Mouse (Mus musculus) lung, embryonic 14.5 days (tissue): ENCODE measurements around the gene Prkab1. TPM values are rescaled to one million over a fixed set of nuclear protein-coding genes. Genes with fewer than 3 reads are reported as not detected.

Experiments used
- ATAC-seq: fragments of 200-750 bp; cut with Nextera tagmentation; 2 replicates; pipeline ENCODE4 v1.8.0; 2017; ENCODE audit warnings: mild to moderate bottlenecking, moderate TSS enrichment, moderate library complexity; ENCODE audit not compliant: insufficient read depth
- DNase-seq: peaks from one replicate; pipeline ENCODE4 v3.0.0-alpha.2; 2015
- H3K27ac ChIP-seq: fragments of 300-500 bp; sonication (generic); 2 replicates; pipeline ENCODE4 v1.5.1; 2014; ENCODE audit warnings: low read depth, mild to moderate bottlenecking, moderate library complexity
- H3K27me3 ChIP-seq: fragments of 300-500 bp; sonication (generic); 2 replicates; pipeline ENCODE4 v1.6.1; 2014; ENCODE audit warnings: low read length, control low read depth; ENCODE audit not compliant: insufficient read depth
- H3K36me3 ChIP-seq: fragments of 300-500 bp; sonication (generic); 2 replicates; pipeline ENCODE4 v1.6.1; 2014; ENCODE audit warnings: control low read depth; ENCODE audit not compliant: insufficient read depth
- H3K4me1 ChIP-seq: fragments of 300-500 bp; sonication (generic); 2 replicates; pipeline ENCODE4 v1.6.1; 2014; ENCODE audit warnings: antibody characterized with exemption, control low read depth; ENCODE audit not compliant: insufficient read depth
- H3K4me2 ChIP-seq: fragments of 300-500 bp; sonication (generic); 2 replicates; pipeline ENCODE4 v1.6.1; 2014; ENCODE audit warnings: mild to moderate bottlenecking
- H3K4me3 ChIP-seq: fragments of 300-500 bp; sonication (generic); 2 replicates; pipeline ENCODE4 v1.5.1; 2014; ENCODE audit warnings: low read depth, low read length
- H3K9ac ChIP-seq: fragments of 300-500 bp; sonication (generic); 2 replicates; pipeline ENCODE4 v1.6.1; 2014
- H3K9me3 ChIP-seq: fragments of 300-500 bp; sonication (generic); 2 replicates; pipeline ENCODE4 v1.6.1; 2016; ENCODE audit warnings: low read depth, low read length, control low read depth
- CTCF ChIP-seq: IDR thresholded peaks from 2 replicates; pipeline ENCODE4 v1.5.1; 2016; ENCODE audit warnings: antibody characterized with exemption, low read depth
- WGBS: fragments of 180-500 bp; shearing (Covaris S2); extraction: QIAGEN DNeasy Blood & Tissue Kit; methylation state at CpG from one replicate; pipeline ENCODE4 v1.1.7; 2014; 5-methylcytosine and 5-hydroxymethylcytosine counted together
- polyA plus RNA-seq: library from polyadenylated mRNA; unstranded; fragments of >200 nt; fragmentation: Nextera tagmentation; extraction: Ambion mirVana; gene quantifications from 2 replicates; pipeline ENCODE4 v1.2.1, GENCODE M21; 2014

Prkab1 gene
- polyA plus RNA-seq, 1 experiment from 2014 or later = 68.9 TPM

- H3K9me3 ChIP-seq = no peaks in the 10 kb centered on the region
- ATAC-seq = no peak
- no peaks in the 10 kb centered on the region for H3K27me3 ChIP-seq
- no peak overlapping the region for H3K4me3 ChIP-seq
- H3K36me3 ChIP-seq = peaks cover 17% of the 10 kb centered on the region; the same call in 1 of the 2 replicates
- no peak overlapping the region for H3K9ac ChIP-seq
- no peak overlapping the region for H3K4me2 ChIP-seq
- no peak for TF ChIP-seq CTCF
- 37% methylated on average over 13 of the region's 13 CpGs for WGBS
- H3K27ac ChIP-seq = no peak overlapping the region
- DNase-seq = no peak
- no peaks in the 10 kb centered on the region for H3K4me1 ChIP-seq
Measured at GRCm38 (mm10) chr5:116003825-116004224, 20.5 kb downstream of the Prkab1 start.

DNA sequence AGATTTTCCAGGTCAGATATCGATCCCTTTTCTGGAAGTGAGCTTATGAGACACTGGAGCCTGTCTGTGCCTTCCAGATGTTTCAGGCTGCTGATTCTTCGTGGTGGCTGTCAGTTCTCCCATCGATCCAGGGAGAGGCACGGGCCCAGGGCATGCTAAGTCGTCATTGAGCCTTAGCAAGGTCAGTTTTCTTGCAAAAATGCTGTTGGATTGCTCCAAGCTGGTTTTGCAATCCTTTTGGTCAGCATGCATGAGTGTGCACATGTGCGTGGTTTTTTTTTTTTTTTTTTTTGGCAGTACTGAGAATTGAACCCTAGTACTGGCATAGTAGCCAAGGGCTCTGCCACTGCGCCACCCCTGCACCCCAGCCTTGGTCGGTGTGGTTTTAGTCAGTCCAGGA is 21.2 kb downstream of the Prkab1 start:
- no peak for DNase-seq
- Histone ChIP-seq H3K4me2 (no peak overlapping the region), H3K4me1 (no peaks in the 10 kb centered on the region), H3K9me3 (no peaks in the 10 kb centered on the region), H3K27me3 (no peaks in the 10 kb centered on the region), H3K9ac (no peak overlapping the region), H3K27ac (no peak overlapping the region), H3K36me3 (peaks cover 17% of the 10 kb centered on the region; the same call in 1 of the 2 replicates), H3K4me3 (no peak overlapping the region)
- no peak for ATAC-seq
- 82% methylated on average over 8 of the region's 8 CpGs for WGBS
- TF ChIP-seq CTCF = no peak

GRCm38 (mm10) chr5:115997376-115997775 is 26.9 kb downstream of the Prkab1 start:
- no peak overlapping the region for H3K4me3 ChIP-seq
- no peaks in the 10 kb centered on the region for H3K27me3 ChIP-seq
- H3K9ac ChIP-seq = no peak overlapping the region
- no peak for ATAC-seq
- H3K4me1 ChIP-seq = no peaks in the 10 kb centered on the region
- H3K27ac ChIP-seq = no peak overlapping the region
- H3K4me2 ChIP-seq = no peak overlapping the region
- no peak for DNase-seq
- 72% methylated on average over 13 of the region's 13 CpGs for WGBS
- peaks cover 36% of the 10 kb centered on the region; the same call in 1 of the 2 replicates for H3K36me3 ChIP-seq
- no peak for TF ChIP-seq CTCF
- H3K9me3 ChIP-seq = no peaks in the 10 kb centered on the region

- Histone ChIP-seq H3K9me3 (peaks cover 6% of the 10 kb centered on the region; the same call in 1 of the 2 replicates), H3K27me3 (no peaks in the 10 kb centered on the region), H3K9ac (no peak overlapping the region), H3K4me2 (no peak overlapping the region), H3K36me3 (peaks cover 67% of the 10 kb centered on the region), H3K4me3 (no peak overlapping the region), H3K4me1 (no peaks in the 10 kb centered on the region), H3K27ac (no peak overlapping the region)
- WGBS = 92% methylated on average over 15 of the region's 15 CpGs
- ATAC-seq (no peak), DNase-seq (no peak)
- no peak for TF ChIP-seq CTCF
Measured at GRCm38 (mm10) chr5:115994101-115994500, 30.2 kb downstream of the Prkab1 start.

DNA sequence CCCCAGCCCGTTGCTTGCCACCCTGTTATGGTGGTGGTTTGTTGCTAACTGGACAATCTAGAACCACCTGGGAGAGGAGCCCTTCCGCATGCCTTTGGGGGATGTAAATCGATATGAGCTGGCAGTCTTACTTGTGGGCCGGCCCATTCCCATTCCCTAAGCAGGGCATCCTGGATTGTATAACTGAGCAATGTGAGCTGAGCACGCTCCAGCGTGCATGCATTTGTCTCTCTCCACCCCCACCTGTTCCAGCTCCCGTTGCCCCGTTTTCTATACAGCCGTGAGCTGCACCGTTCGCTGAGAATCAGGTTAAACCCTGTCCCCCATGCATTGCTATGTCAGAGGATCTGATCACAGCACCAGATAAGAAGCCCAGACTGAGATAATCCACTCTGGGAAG is 32.6 kb downstream of the Prkab1 start:
- Histone ChIP-seq H3K4me2 (no peak overlapping the region), H3K4me1 (no peaks in the 10 kb centered on the region), H3K27ac (no peak overlapping the region), H3K4me3 (no peak overlapping the region), H3K36me3 (peaks cover 81% of the 10 kb centered on the region), H3K9ac (no peak overlapping the region), H3K27me3 (no peaks in the 10 kb centered on the region), H3K9me3 (peaks cover 6% of the 10 kb centered on the region; the same call in 1 of the 2 replicates)
- TF ChIP-seq CTCF = no peak
- no peak for DNase-seq
- 94% methylated on average over 11 of the region's 11 CpGs for WGBS
- no peak for ATAC-seq

DNA sequence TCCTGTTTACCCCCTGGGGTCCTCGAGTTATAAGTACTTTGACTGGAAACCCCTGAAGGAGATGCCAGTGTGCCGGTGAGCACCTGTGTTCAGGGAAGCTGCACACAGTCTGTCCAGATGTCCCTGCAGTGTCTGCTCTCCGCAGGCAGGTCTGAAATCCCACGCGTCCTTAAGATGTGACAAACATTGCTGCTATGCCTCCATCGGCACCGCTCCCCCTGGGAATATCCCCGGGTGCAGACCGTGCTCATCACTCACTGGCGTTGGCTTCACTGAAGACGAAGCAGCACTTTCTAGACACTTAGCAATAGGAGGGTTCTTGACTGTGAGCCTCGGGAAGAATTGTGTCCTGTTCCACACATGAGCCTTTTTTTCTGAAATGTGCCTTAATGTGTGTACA is 37.0 kb downstream of the Prkab1 start:
- peaks cover 73% of the 10 kb centered on the region for H3K36me3 ChIP-seq
- 86% methylated on average over 12 of the region's 12 CpGs for WGBS
- H3K27me3 ChIP-seq = no peaks in the 10 kb centered on the region
- no peak overlapping the region for H3K4me3 ChIP-seq
- no peak for TF ChIP-seq CTCF
- H3K4me1 ChIP-seq = no peaks in the 10 kb centered on the region
- H3K27ac ChIP-seq = no peak overlapping the region
- H3K4me2 ChIP-seq = no peak overlapping the region
- peaks cover 6% of the 10 kb centered on the region; the same call in 1 of the 2 replicates for H3K9me3 ChIP-seq
- no peak overlapping the region for H3K9ac ChIP-seq
- DNase-seq (no peak), ATAC-seq (no peak)

DNA sequence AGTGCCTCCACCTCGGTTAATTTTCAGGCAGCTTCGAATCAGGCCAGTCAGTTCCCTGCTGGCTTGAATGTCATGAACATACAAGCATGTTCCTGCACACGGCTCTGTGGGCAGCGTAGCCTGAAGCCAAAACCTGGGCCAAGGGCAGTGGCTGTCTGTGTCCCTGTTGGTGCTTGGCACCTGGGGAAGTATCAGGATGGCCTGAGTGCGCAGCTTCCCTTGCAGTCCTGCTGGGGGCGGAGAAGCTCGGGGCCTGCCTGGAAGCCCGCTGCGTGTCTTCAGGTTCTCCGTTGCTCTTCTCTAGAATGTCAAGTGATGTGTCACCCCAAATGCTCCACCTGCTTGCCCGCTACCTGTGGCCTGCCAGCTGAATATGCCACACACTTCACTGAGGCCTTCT is 39.2 kb downstream of the Prkab1 start:
- Histone ChIP-seq H3K4me2 (no peak overlapping the region), H3K9ac (no peak overlapping the region), H3K36me3 (peaks cover 63% of the 10 kb centered on the region), H3K4me1 (no peaks in the 10 kb centered on the region), H3K4me3 (no peak overlapping the region), H3K27ac (no peak overlapping the region), H3K9me3 (no peaks in the 10 kb centered on the region), H3K27me3 (no peaks in the 10 kb centered on the region)
- 87% methylated on average over 11 of the region's 11 CpGs for WGBS
- ATAC-seq = no peak
- DNase-seq = no peak
- TF ChIP-seq CTCF = no peak

GRCm38 (mm10) chr5:115984392-115984791 is 39.9 kb downstream of the Prkab1 start:
- no peaks in the 10 kb centered on the region for H3K27me3 ChIP-seq
- no peak for TF ChIP-seq CTCF
- 92% methylated on average over 6 of the region's 6 CpGs for WGBS
- H3K27ac ChIP-seq = no peak overlapping the region
- H3K36me3 ChIP-seq = peaks cover 62% of the 10 kb centered on the region
- ATAC-seq (no peak), DNase-seq (no peak)
- H3K4me3 ChIP-seq = no peak overlapping the region
- H3K4me1 ChIP-seq = no peaks in the 10 kb centered on the region
- H3K9ac ChIP-seq = no peak overlapping the region
- H3K4me2 ChIP-seq = no peak overlapping the region
- H3K9me3 ChIP-seq = no peaks in the 10 kb centered on the region
